Mouse (Mus musculus) thymus, postnatal 36 days (tissue): Measurements from ENCODE around the gene Cers6.

Experiments
- DNase-seq, 2 experiments: peaks; one replicate each; pipeline ENCODE4 v3.0.0; 2022; ENCODE audit warnings: mixed read lengths in 2 of 2

Gene Cers6

GRCm38 (mm10) chr2:68975286-68975685 is 114.0 kb downstream of the Cers6 start:
- DNase-seq: no peak

- no peak for DNase-seq
These were observed 114.5 kb downstream of the Cers6 start for GRCm38 (mm10) chr2:68975780-68976179.

GRCm38 (mm10) chr2:68978244-68978643 is 117.0 kb downstream of the Cers6 start:
- DNase-seq: no peak

- DNase-seq: no peak
These were observed 117.7 kb downstream of the Cers6 start for GRCm38 (mm10) chr2:68978660-68979604.

GRCm38 (mm10) chr2:68981302-68981701 is 120.1 kb downstream of the Cers6 start:
- DNase-seq: no peak

- no peak for DNase-seq
These were observed 120.6 kb downstream of the Cers6 start for GRCm38 (mm10) chr2:68981756-68982409.

GRCm38 (mm10) chr2:68982979-68983378 is 121.7 kb downstream of the Cers6 start:
- no peak for DNase-seq

- no peak for DNase-seq
These were observed 122.2 kb downstream of the Cers6 start for GRCm38 (mm10) chr2:68983431-68983830.

- DNase-seq: no peak
These were observed 127.9 kb downstream of the Cers6 start for GRCm38 (mm10) chr2:68989117-68989516.

- DNase-seq: no peak
These were observed 131.4 kb downstream of the Cers6 start for GRCm38 (mm10) chr2:68992629-68993028.

- no peak for DNase-seq
These were observed 133.2 kb downstream of the Cers6 start for GRCm38 (mm10) chr2:68994441-68994840.

- no peak for DNase-seq
These were observed 134.5 kb downstream of the Cers6 start for GRCm38 (mm10) chr2:68995723-68996122.

- DNase-seq: no peak
These were observed 135.0 kb downstream of the Cers6 start for GRCm38 (mm10) chr2:68996268-68996667.

GRCm38 (mm10) chr2:69004001-69004400 is 142.8 kb downstream of the Cers6 start:
- no peak for DNase-seq

GRCm38 (mm10) chr2:69011392-69011791 is 150.2 kb downstream of the Cers6 start:
- no peak for DNase-seq

GRCm38 (mm10) chr2:69011860-69012259 is 150.6 kb downstream of the Cers6 start:
- DNase-seq: no peak

- DNase-seq: no peak
These were observed 153.0 kb downstream of the Cers6 start for GRCm38 (mm10) chr2:69014241-69014640.

- DNase-seq: no peak
These were observed 154.0 kb downstream of the Cers6 start for GRCm38 (mm10) chr2:69015172-69015724.

GRCm38 (mm10) chr2:69015822-69016221 is 154.6 kb downstream of the Cers6 start:
- DNase-seq: no peak

- no peak for DNase-seq
These were observed 157.9 kb downstream of the Cers6 start for GRCm38 (mm10) chr2:69019026-69019565.

- DNase-seq: no peak
These were observed 158.7 kb downstream of the Cers6 start for GRCm38 (mm10) chr2:69019821-69020489.

- DNase-seq: no peak
These were observed 159.5 kb downstream of the Cers6 start for GRCm38 (mm10) chr2:69020636-69021310.
